Mouse (Mus musculus) olfactory bulb, adult 2 months (tissue): ENCODE data around the gene Tspan9.

Source experiments
- CTCF ChIP-seq: fragments of 200-500 bp; IDR thresholded peaks from 2 replicates; pipeline ENCODE4 v1.5.1; 2012; ENCODE audit warnings: low read depth, mild to moderate bottlenecking, low read length, moderate library complexity; ENCODE audit not compliant: insufficient read depth
- POLR2A ChIP-seq: fragments of 200-500 bp; IDR thresholded peaks from 2 replicates; pipeline ENCODE4 v1.6.1; 2012; ENCODE audit warnings: mild to moderate bottlenecking, low read depth, low read length, moderate library complexity; ENCODE audit not compliant: insufficient read depth

- TF ChIP-seq POLR2A, result no peak
- TF ChIP-seq CTCF, result no peak
Measured at GRCm38 (mm10) chr6:127981176-127981575, 162.2 kb downstream of the Tspan9 start.
